Comparison of ENCODE assay signal across 22 mouse cellular contexts in genomic region chr14:27233056-27233455, GRCm38 (mm10).
A peak's percentile ranks its signal among the peaks of the same experiment; 100 is the strongest.
DNase-seq lines count a peak whose midpoint lies in the region; ATAC-seq and TF ChIP-seq lines count a peak whose summit lies in the region.
"Had no signal": no experiment of that assay in that cellular context is flagged by ENCODE, and none has a peak within 500 bp of the region (broad histone marks: within the 10 kb centered on the region; RNA-seq: fewer than 3 reads in every experiment).

No protein-coding gene starts in this region.

- no peak for TF ChIP-seq CTCF in forebrain, postnatal 0 days (IDR thresholded peaks at IDR 0.05; ENCODE audit: low read depth)

- H3K4me2 ChIP-seq in forebrain, postnatal 0 days (ENCODE audit: low read depth): no peak overlapping the region
- H3K4me2 ChIP-seq: embryonic facial prominence, embryonic 13.5 days; embryonic facial prominence, embryonic 15.5 days; forebrain, embryonic 12.5 days had no signal

- H3K9me3 ChIP-seq in forebrain, postnatal 0 days (ENCODE audit: low read length): no peaks in the 10 kb centered on the region
- H3K9me3 ChIP-seq: embryonic facial prominence, embryonic 13.5 days; embryonic facial prominence, embryonic 15.5 days; forebrain, embryonic 10.5 days; forebrain, embryonic 12.5 days had no signal

- no peak for ATAC-seq in CD4-positive, CD25-positive, alpha-beta regulatory T cell, adult 4 months
- ATAC-seq in forebrain, postnatal 0 days: no peak
- ATAC-seq: forebrain, embryonic 14.5 days; forebrain, embryonic 16.5 days had no signal

- no peaks in the 10 kb centered on the region for H3K4me1 ChIP-seq in forebrain, postnatal 0 days (ENCODE audit: insufficient read depth)

- DNase-seq in CD4-positive, CD25-positive, alpha-beta regulatory T cell, adult 2 months (ENCODE audit: low read depth, low spot score): peak; percentile 26
- peak; percentile 53 for DNase-seq in CD4-positive helper T cell, adult 2 months (ENCODE audit: low read depth, low spot score)
- DNase-seq in induced T-regulatory cell, adult 2 months (ENCODE audit: low read depth): peak; percentile 75
- no peak for DNase-seq in forebrain, postnatal 0 days
- DNase-seq: adrenal gland, adult 2 months; adrenal gland, postnatal 10 days; adrenal gland, postnatal 25 days; B cell, adult 2 months; cerebellum, adult 11-12 months; cerebellum, adult 2 months; cerebellum, adult 9-10 months; cerebellum, postnatal 10 days; cerebellum, postnatal 25 days; embryo, embryonic 11 days had no signal

- no peaks in the 10 kb centered on the region for H3K27me3 ChIP-seq in forebrain, postnatal 0 days (ENCODE audit: insufficient read depth, low read length)
- H3K27me3 ChIP-seq: embryonic facial prominence, embryonic 13.5 days; embryonic facial prominence, embryonic 15.5 days; forebrain, embryonic 12.5 days had no signal

- no peaks in the 10 kb centered on the region for H3K36me3 ChIP-seq in forebrain, postnatal 0 days (ENCODE audit: insufficient read depth)
- H3K36me3 ChIP-seq: embryonic facial prominence, embryonic 13.5 days; embryonic facial prominence, embryonic 15.5 days; forebrain, embryonic 10.5 days; forebrain, embryonic 12.5 days had no signal

- H3K4me3 ChIP-seq in forebrain, postnatal 0 days (ENCODE audit: low read depth, low read length): no peak overlapping the region
- H3K4me3 ChIP-seq: embryonic facial prominence, embryonic 13.5 days; embryonic facial prominence, embryonic 15.5 days; erythroblast, embryonic 14.5 days; forebrain, embryonic 10.5 days; forebrain, embryonic 12.5 days had no signal

- no peak overlapping the region for H3K9ac ChIP-seq in forebrain, postnatal 0 days
- H3K9ac ChIP-seq: embryonic facial prominence, embryonic 13.5 days; embryonic facial prominence, embryonic 15.5 days; forebrain, embryonic 12.5 days had no signal

- 92% methylated on average over 7 of the region's 7 CpGs for WGBS in forebrain, postnatal 0 days

- no peak overlapping the region for H3K27ac ChIP-seq in forebrain, postnatal 0 days (ENCODE audit: low read depth, low read length)
- H3K27ac ChIP-seq: embryonic facial prominence, embryonic 13.5 days; embryonic facial prominence, embryonic 15.5 days; forebrain, embryonic 10.5 days; forebrain, embryonic 12.5 days had no signal
